Mouse (Mus musculus) heart, embryonic 10.5 days (tissue): ENCODE measurements at regions not wholly inside any gene's neighbourhood (a gene's known extent, or its start where the extent isn't known, plus 50 kb on each side); places are given as distances from the start of the nearest gene placed in this dataset.

Experiments
- DNase-seq: peaks from one replicate; pipeline ENCODE4 v3.0.0-alpha.2; 2017; ENCODE audit warnings: low spot score
- H3K27ac ChIP-seq: fragments of 300-500 bp; sonication (generic); 2 replicates; pipeline ENCODE4 v1.5.1; 2016; ENCODE audit warnings: mild to moderate bottlenecking
- H3K27me3 ChIP-seq: fragments of 300-500 bp; sonication (generic); 2 replicates; pipeline ENCODE4 v1.6.1; 2016; ENCODE audit warnings: mild to moderate bottlenecking; ENCODE audit not compliant: poor library complexity, insufficient read depth, severe bottlenecking
- H3K36me3 ChIP-seq: fragments of 300-500 bp; sonication (generic); 2 replicates; pipeline ENCODE4 v1.6.1; 2016; ENCODE audit warnings: mild to moderate bottlenecking, moderate library complexity
- H3K4me1 ChIP-seq: fragments of 300-500 bp; sonication (generic); 2 replicates; pipeline ENCODE4 v1.6.1; 2016; ENCODE audit warnings: mild to moderate bottlenecking
- H3K4me3 ChIP-seq: fragments of 300-500 bp; sonication (generic); 2 replicates; pipeline ENCODE4 v1.5.1; 2016; ENCODE audit warnings: mild to moderate bottlenecking, moderate library complexity
- H3K9me3 ChIP-seq: fragments of 300-500 bp; sonication (generic); 2 replicates; pipeline ENCODE4 v1.6.1; 2016; ENCODE audit warnings: mild to moderate bottlenecking, moderate library complexity
- WGBS: fragments of 180-500 bp; shearing (Covaris S2); methylation state at CpG from one replicate; pipeline ENCODE4 v1.1.7; 2016; 5-methylcytosine and 5-hydroxymethylcytosine counted together

- Histone ChIP-seq H3K4me3 (no peak overlapping the region), H3K27me3 (peaks cover 34% of the 10 kb centered on the region), H3K9me3 (no peaks in the 10 kb centered on the region), H3K36me3 (no peaks in the 10 kb centered on the region), H3K27ac (no peak overlapping the region), H3K4me1 (peaks cover 27% of the 10 kb centered on the region)
- DNase-seq = no peak
- 75% methylated on average over 6 of the region's 6 CpGs for WGBS
Measured at GRCm38 (mm10) chr7:70512354-70512753, 145.8 kb upstream of the Nr2f2 start.

GRCm38 (mm10) chr7:70505671-70506181, 139.2 kb upstream of the Nr2f2 start:
- Histone ChIP-seq H3K4me3 (no peak overlapping the region), H3K9me3 (no peaks in the 10 kb centered on the region), H3K27ac (peak overlapping the region; percentile 13), H3K36me3 (no peaks in the 10 kb centered on the region), H3K4me1 (peaks cover 11% of the 10 kb centered on the region), H3K27me3 (peaks cover 63% of the 10 kb centered on the region)
- 7% methylated on average over 7 of the region's 7 CpGs for WGBS
- DNase-seq = no peak

- no peak for DNase-seq
- Histone ChIP-seq H3K9me3 (no peaks in the 10 kb centered on the region), H3K4me1 (peaks cover 11% of the 10 kb centered on the region), H3K36me3 (no peaks in the 10 kb centered on the region), H3K27ac (no peak overlapping the region), H3K27me3 (peaks cover 77% of the 10 kb centered on the region), H3K4me3 (no peak overlapping the region)
- 82% methylated on average over 4 of the region's 4 CpGs for WGBS
Measured at GRCm38 (mm10) chr7:70501821-70502220, 135.3 kb upstream of the Nr2f2 start.

DNA sequence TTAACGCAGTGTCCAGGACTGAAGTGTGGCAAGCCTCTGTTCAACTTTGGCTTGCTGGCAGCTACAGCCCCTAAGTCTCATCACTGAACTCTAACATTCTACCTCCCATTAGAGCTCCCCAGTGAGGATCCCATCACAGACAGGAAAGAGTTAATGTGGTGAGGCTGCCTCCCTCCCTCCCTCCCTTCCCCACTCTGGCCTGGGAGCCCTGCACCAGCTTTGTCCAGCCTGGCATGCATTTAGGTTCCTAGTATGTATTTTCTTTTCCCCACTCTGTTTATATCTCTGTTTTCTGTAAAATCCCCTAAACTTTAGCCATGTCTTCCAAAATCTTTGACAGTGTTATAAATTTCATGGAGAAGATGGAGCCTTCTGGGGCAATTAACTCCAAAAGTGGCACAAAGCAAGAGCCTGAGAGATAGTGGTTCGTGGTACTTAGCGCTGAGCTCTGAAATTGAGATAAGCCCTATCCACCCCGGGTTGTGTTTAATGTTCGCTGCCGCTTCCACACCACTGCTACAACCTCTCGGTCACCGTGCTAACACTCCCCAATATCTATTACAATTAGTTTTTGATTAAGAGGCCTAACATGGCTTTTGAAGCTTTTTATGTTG, 130.1 kb upstream of the Nr2f2 start:
- 14% methylated on average over 8 of the region's 8 CpGs for WGBS
- Histone ChIP-seq H3K9me3 (no peaks in the 10 kb centered on the region), H3K27ac (no peak overlapping the region), H3K36me3 (no peaks in the 10 kb centered on the region), H3K4me3 (no peak overlapping the region), H3K27me3 (peaks cover 63% of the 10 kb centered on the region), H3K4me1 (peaks cover 5% of the 10 kb centered on the region; the same call in 1 of the 2 replicates)
- DNase-seq = no peak

DNA sequence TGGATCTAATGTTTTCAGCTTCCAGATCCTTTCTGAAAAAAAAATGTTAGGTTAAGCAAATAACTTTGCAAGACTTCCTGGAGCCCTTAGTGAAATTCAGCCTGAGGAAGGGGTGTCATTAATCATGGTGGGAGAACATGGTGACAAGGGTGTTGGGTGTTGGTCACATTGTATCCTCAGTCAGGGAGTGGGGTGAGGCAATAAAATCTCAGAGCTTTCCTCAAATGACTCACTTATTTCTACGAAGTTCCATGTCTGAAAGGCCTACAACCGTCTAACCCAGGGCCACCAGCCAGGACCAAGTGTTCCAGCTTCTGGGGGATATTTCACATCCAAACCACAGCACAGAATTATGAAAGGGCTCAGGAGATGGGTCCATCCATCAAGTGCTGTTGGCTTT, 117.7 kb upstream of the Nr2f2 start:
- Histone ChIP-seq H3K27ac (no peak overlapping the region), H3K4me1 (peaks cover 7% of the 10 kb centered on the region), H3K36me3 (no peaks in the 10 kb centered on the region), H3K27me3 (peaks cover 15% of the 10 kb centered on the region; the same call in 1 of the 2 replicates), H3K9me3 (no peaks in the 10 kb centered on the region), H3K4me3 (no peak overlapping the region)
- WGBS = 80% methylated on average over 2 of the region's 2 CpGs
- DNase-seq = no peak

- Histone ChIP-seq H3K27me3 (peaks cover 15% of the 10 kb centered on the region; the same call in 1 of the 2 replicates), H3K4me3 (no peak overlapping the region), H3K27ac (no peak overlapping the region), H3K9me3 (no peaks in the 10 kb centered on the region), H3K36me3 (no peaks in the 10 kb centered on the region), H3K4me1 (peaks cover 7% of the 10 kb centered on the region)
- DNase-seq = no peak
- WGBS = 82% methylated on average over 3 of the region's 3 CpGs
Measured at GRCm38 (mm10) chr7:70483536-70483935, 117.0 kb upstream of the Nr2f2 start.

GRCm38 (mm10) chr7:70481880-70482279, 115.3 kb upstream of the Nr2f2 start:
- Histone ChIP-seq H3K4me3 (no peak overlapping the region; the same call in 1 of the 2 replicates), H3K9me3 (no peaks in the 10 kb centered on the region), H3K36me3 (no peaks in the 10 kb centered on the region), H3K27me3 (0 out of 2 replicates have a peak, but pooled peaks cover 10% of the 10 kb centered on the region), H3K27ac (no peak overlapping the region), H3K4me1 (peaks cover 7% of the 10 kb centered on the region)
- 43% methylated on average over 10 of the region's 10 CpGs for WGBS
- DNase-seq = no peak

DNA sequence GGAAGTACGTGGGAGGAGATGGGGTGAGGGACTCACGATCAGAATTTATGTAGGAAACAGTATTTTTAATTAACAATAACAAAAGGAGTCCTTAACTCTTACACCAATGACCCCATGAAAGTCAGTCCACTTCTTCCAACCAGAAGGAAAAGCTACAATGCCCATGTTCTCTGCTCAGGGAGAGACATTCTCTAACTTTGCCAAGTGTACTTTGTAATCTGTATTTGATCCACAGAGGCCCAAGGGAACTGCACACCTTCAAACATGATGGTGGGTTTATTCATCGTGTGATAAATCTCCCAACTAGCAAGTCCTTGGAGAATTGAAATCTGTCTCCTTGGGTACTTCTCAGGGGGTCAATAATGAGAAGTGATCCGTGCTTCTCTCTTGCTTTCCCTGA, 106.3 kb upstream of the Nr2f2 start:
- Histone ChIP-seq H3K4me3 (no peak overlapping the region), H3K27me3 (no peaks in the 10 kb centered on the region), H3K36me3 (no peaks in the 10 kb centered on the region), H3K27ac (no peak overlapping the region), H3K9me3 (no peaks in the 10 kb centered on the region), H3K4me1 (no peaks in the 10 kb centered on the region)
- DNase-seq = no peak
- 72% methylated on average over 4 of the region's 4 CpGs for WGBS

GRCm38 (mm10) chr7:70470557-70470956, 104.0 kb upstream of the Nr2f2 start:
- H3K27me3 ChIP-seq = no peaks in the 10 kb centered on the region
- H3K4me3 ChIP-seq = no peak overlapping the region
- H3K36me3 ChIP-seq = no peaks in the 10 kb centered on the region
- no peaks in the 10 kb centered on the region for H3K9me3 ChIP-seq
- DNase-seq = no peak
- H3K27ac ChIP-seq = no peak overlapping the region
- H3K4me1 ChIP-seq = no peaks in the 10 kb centered on the region
- WGBS = 83% methylated on average over 2 of the region's 2 CpGs

DNA sequence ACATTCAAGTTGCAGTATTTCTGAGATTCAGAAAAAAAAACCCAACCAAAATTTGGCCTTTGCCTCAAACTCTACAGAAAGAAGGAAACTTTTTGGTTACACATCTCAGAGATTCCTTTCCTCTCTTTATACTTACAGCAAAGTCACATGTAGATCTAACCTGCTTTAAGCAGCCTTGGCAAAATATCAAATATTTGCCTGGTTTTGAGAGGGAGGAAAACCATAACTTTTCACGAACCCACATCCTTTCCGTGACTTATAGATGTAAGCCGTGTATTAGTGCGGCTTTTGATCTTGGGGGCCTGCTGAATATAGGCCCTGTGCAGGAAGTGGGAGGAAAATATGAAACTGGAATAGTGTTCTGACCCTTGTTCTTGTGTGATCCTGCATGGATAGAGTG, 95.6 kb upstream of the Nr2f2 start:
- no peaks in the 10 kb centered on the region for H3K4me1 ChIP-seq
- H3K27me3 ChIP-seq = no peaks in the 10 kb centered on the region
- WGBS = 90% methylated on average over 4 of the region's 4 CpGs
- H3K9me3 ChIP-seq = no peaks in the 10 kb centered on the region
- no peak for DNase-seq
- H3K4me3 ChIP-seq = no peak overlapping the region
- no peak overlapping the region for H3K27ac ChIP-seq
- H3K36me3 ChIP-seq = no peaks in the 10 kb centered on the region

GRCm38 (mm10) chr7:70454525-70454924, 88.0 kb upstream of the Nr2f2 start:
- no peak overlapping the region for H3K4me3 ChIP-seq
- no peaks in the 10 kb centered on the region for H3K36me3 ChIP-seq
- no peaks in the 10 kb centered on the region for H3K4me1 ChIP-seq
- no peak for DNase-seq
- H3K9me3 ChIP-seq = no peaks in the 10 kb centered on the region
- H3K27ac ChIP-seq = no peak overlapping the region
- no peaks in the 10 kb centered on the region for H3K27me3 ChIP-seq
- WGBS = 52% methylated on average over 1 of the region's 1 CpGs

DNA sequence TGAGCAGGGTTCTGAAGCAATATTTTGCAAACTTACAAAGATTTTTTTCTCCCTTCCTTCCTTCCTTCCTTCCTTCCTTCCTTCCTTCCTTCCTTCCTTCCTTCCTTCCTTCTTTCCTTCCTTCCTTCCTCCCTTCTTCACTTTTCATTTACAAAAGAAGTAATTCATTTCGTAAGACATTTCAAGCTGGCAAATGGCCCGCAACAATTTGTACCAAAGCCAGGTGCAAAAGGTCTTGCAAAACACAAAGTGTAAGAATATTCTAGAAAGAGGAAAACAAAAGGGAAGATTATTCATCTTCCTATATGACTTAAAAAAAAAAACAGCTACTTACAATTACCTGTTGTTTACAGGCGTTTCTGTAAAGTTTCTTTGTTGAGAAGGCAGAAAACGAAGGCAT, 86.3 kb upstream of the Nr2f2 start:
- no peak for DNase-seq
- H3K27me3 ChIP-seq = no peaks in the 10 kb centered on the region
- H3K27ac ChIP-seq = no peak overlapping the region
- H3K9me3 ChIP-seq = no peaks in the 10 kb centered on the region
- H3K4me1 ChIP-seq = no peaks in the 10 kb centered on the region
- H3K4me3 ChIP-seq = no peak overlapping the region
- 68% methylated on average over 4 of the region's 4 CpGs for WGBS
- no peaks in the 10 kb centered on the region for H3K36me3 ChIP-seq

DNA sequence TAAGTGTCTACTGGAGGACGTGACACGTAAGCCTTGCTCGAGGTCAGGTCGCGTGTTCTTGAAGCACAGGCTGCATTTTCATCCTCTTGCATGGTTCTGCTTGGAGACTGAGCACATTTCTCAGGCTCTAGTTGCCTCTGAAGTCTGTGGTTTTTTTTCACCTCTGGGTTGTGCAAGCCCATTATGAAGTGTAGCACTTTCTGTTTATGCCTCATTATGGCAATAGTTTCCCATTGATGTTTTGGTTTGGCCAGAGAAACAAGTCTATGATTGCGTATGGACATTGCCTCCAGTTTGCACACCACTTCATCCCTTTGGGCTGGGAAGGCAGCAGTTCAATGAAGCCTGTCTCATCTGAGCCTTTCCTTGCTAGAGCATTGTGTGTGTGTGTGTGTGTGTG, 72.4 kb upstream of the Nr2f2 start:
- 94% methylated on average over 6 of the region's 6 CpGs for WGBS
- no peak for DNase-seq
- Histone ChIP-seq H3K9me3 (no peaks in the 10 kb centered on the region), H3K4me1 (0 out of 2 replicates have a peak, but pooled peaks cover under 1% of the 10 kb centered on the region), H3K4me3 (no peak overlapping the region), H3K36me3 (no peaks in the 10 kb centered on the region), H3K27ac (no peak overlapping the region), H3K27me3 (no peaks in the 10 kb centered on the region)

- Histone ChIP-seq H3K27ac (no peak overlapping the region), H3K36me3 (no peaks in the 10 kb centered on the region), H3K27me3 (no peaks in the 10 kb centered on the region), H3K9me3 (no peaks in the 10 kb centered on the region), H3K4me3 (no peak overlapping the region), H3K4me1 (peaks cover 10% of the 10 kb centered on the region; the same call in 1 of the 2 replicates)
- 41% methylated on average over 8 of the region's 8 CpGs for WGBS
- DNase-seq = no peak
Measured at GRCm38 (mm10) chr7:70433838-70434237, 67.3 kb upstream of the Nr2f2 start.
